ENCODE assay signal across 8 mouse cellular contexts in the genomic region with DNA sequence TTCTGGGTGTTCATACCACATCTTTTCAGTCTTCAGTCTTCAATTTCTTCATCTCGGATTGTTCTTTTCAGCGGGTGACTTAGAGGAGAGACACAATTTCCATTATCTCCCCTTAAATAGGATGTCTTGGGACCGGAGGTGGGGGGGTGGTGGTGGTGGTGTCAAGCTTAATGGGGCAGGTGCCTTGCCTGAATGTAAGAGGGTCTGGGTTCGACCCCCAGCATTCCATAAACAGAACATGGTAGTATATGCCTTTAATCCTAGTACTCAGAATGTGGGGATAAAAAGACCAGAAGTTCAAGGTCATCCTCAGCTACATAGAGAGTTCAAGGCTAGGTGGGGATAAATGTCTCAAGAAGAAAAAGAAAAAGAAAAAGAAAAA. TPM values are rescaled to one million over a fixed set of nuclear protein-coding genes. Genes with fewer than 3 reads are reported as not detected.
DNase-seq lines count a peak whose midpoint lies in the region; ATAC-seq lines count a peak whose summit lies in the region.

No protein-coding gene starts in this region.

- H3K4me1 ChIP-seq in liver, embryonic 11.5 days (replicated peaks; ENCODE audit: control insufficient read depth, insufficient read depth, low read length), result no peaks in the 10 kb centered on the region
- no peaks in the 10 kb centered on the region for H3K4me1 ChIP-seq in forebrain, embryonic 11.5 days (replicated peaks; ENCODE audit: control insufficient read depth, insufficient read depth, low read length)
- H3K4me1 ChIP-seq in limb, embryonic 12.5 days (replicated peaks), result peaks cover 3% of the 10 kb centered on the region; the same call in 1 of the 2 replicates
- peaks cover 4% of the 10 kb centered on the region; the same call in 1 of the 2 replicates for H3K4me1 ChIP-seq in neural tube, embryonic 14.5 days (ENCODE audit: control insufficient read depth, insufficient read depth, low read length)

- H3K4me2 ChIP-seq in liver, embryonic 11.5 days, result peak overlapping the region; percentile 55
- H3K4me2 ChIP-seq in forebrain, embryonic 11.5 days (ENCODE audit: low read depth, low read length, severe bottlenecking), result no peak overlapping the region; the same call in 1 of the 2 replicates
- peak overlapping the region; percentile 75 for H3K4me2 ChIP-seq in limb, embryonic 12.5 days
- no peak overlapping the region for H3K4me2 ChIP-seq in neural tube, embryonic 14.5 days (ENCODE audit: low read depth, low read length)

- no peak overlapping the region for H3K27ac ChIP-seq in liver, embryonic 11.5 days (ENCODE audit: low read depth, low read length)
- H3K27ac ChIP-seq in forebrain, embryonic 11.5 days (ENCODE audit: low read depth, low read length), result no peak overlapping the region
- H3K27ac ChIP-seq in limb, embryonic 12.5 days, result no peak overlapping the region
- no peak overlapping the region for H3K27ac ChIP-seq in neural tube, embryonic 14.5 days (ENCODE audit: low read depth, low read length)

- peaks cover 4% of the 10 kb centered on the region for H3K36me3 ChIP-seq in liver, embryonic 11.5 days (ENCODE audit: control insufficient read depth, insufficient read depth, low read length)
- H3K36me3 ChIP-seq in forebrain, embryonic 11.5 days (ENCODE audit: control insufficient read depth, insufficient read depth, low read length), result peaks cover 3% of the 10 kb centered on the region; the same call in 1 of the 2 replicates
- H3K36me3 ChIP-seq in limb, embryonic 12.5 days, result peaks cover 21% of the 10 kb centered on the region
- H3K36me3 ChIP-seq in neural tube, embryonic 14.5 days (ENCODE audit: control insufficient read depth, insufficient read depth, low read length), result no peaks in the 10 kb centered on the region

- no peaks in the 10 kb centered on the region for H3K27me3 ChIP-seq in liver, embryonic 11.5 days (replicated peaks; ENCODE audit: control insufficient read depth, insufficient read depth, low read length)
- no peaks in the 10 kb centered on the region for H3K27me3 ChIP-seq in forebrain, embryonic 11.5 days (ENCODE audit: control insufficient read depth, insufficient read depth, low read length)
- H3K27me3 ChIP-seq in limb, embryonic 12.5 days, result peaks cover 8% of the 10 kb centered on the region; the same call in 1 of the 2 replicates
- H3K27me3 ChIP-seq in neural tube, embryonic 14.5 days (ENCODE audit: control insufficient read depth, insufficient read depth, low read length), result no peaks in the 10 kb centered on the region

- peak; percentile 40; the same call in 1 of the 2 replicates for ATAC-seq in liver, embryonic 11.5 days (replicated peaks; ENCODE audit: low FRiP score)
- ATAC-seq in forebrain, embryonic 11.5 days (replicated peaks; ENCODE audit: low FRiP score), result peak; percentile 36; the same call in 1 of the 2 replicates
- ATAC-seq in limb, embryonic 12.5 days (ENCODE audit: insufficient number of reproducible peaks, insufficient read depth, low FRiP score, low TSS enrichment, low read depth), result no peak
- no peak for ATAC-seq in neural tube, embryonic 14.5 days (ENCODE audit: low read depth)

- no peak for DNase-seq in liver, embryonic 11.5 days (ENCODE audit: low spot score)
- DNase-seq in liver, result no peak
- DNase-seq in forebrain, embryonic 11.5 days (ENCODE audit: low spot score), result no peak
- DNase-seq in urinary bladder, postnatal 10 days (ENCODE audit: low spot score), result no peak
- DNase-seq in ovary, postnatal 36 days (ENCODE audit: low spot score), result no peak
- no peak for DNase-seq in ovary, postnatal 10 days (ENCODE audit: low spot score)

- H3K9ac ChIP-seq in liver, embryonic 11.5 days (ENCODE audit: low read depth, low read length), result no peak overlapping the region; the same call in 1 of the 2 replicates
- peak overlapping the region; percentile 97 for H3K9ac ChIP-seq in forebrain, embryonic 11.5 days (ENCODE audit: low read length)
- H3K9ac ChIP-seq in limb, embryonic 12.5 days (replicated peaks), result no peak overlapping the region; the same call in 1 of the 2 replicates
- H3K9ac ChIP-seq in neural tube, embryonic 14.5 days (replicated peaks; ENCODE audit: low read depth, low read length), result no peak overlapping the region; the same call in 1 of the 2 replicates

- peak overlapping the region; percentile 96 for H3K4me3 ChIP-seq in liver, embryonic 11.5 days (ENCODE audit: low read depth, low read length)
- H3K4me3 ChIP-seq in forebrain, embryonic 11.5 days (ENCODE audit: low read depth, low read length), result peak overlapping the region; percentile 93
- peak overlapping the region; percentile 80 for H3K4me3 ChIP-seq in limb, embryonic 12.5 days (replicated peaks)
- H3K4me3 ChIP-seq in neural tube, embryonic 14.5 days (ENCODE audit: low read depth, low read length), result peak overlapping the region; percentile 76; the same call in 1 of the 2 replicates

- H3K9me3 ChIP-seq in liver, embryonic 11.5 days (ENCODE audit: control insufficient read depth, low read length), result no peaks in the 10 kb centered on the region
- H3K9me3 ChIP-seq in forebrain, embryonic 11.5 days (ENCODE audit: control insufficient read depth, low read length), result no peaks in the 10 kb centered on the region
- H3K9me3 ChIP-seq in limb, embryonic 12.5 days, result no peaks in the 10 kb centered on the region
- no peaks in the 10 kb centered on the region for H3K9me3 ChIP-seq in neural tube, embryonic 14.5 days (ENCODE audit: control insufficient read depth, low read length)

- WGBS in liver, embryonic 11.5 days, result 7% methylated on average over 4 of the region's 4 CpGs
- WGBS in forebrain, embryonic 11.5 days, result 15% methylated on average over 4 of the region's 4 CpGs
- WGBS in limb, embryonic 12.5 days, result 17% methylated on average over 4 of the region's 4 CpGs
- WGBS in neural tube, embryonic 14.5 days, result 13% methylated on average over 4 of the region's 4 CpGs

RNA-seq across cellular contexts. Expression of gene Gosr1, which starts 0.4 kb away (rescaled TPM):
- polyA plus RNA-seq in liver, embryonic 11.5 days (2014; fragmentation: Nextera tagmentation; extraction: Ambion mirVana), result 24.4 and 27.3 TPM in 2 replicates
- polyA plus RNA-seq in forebrain, embryonic 11.5 days (2014; fragmentation: Nextera tagmentation; extraction: Ambion mirVana), result 26.5 and 27.2 TPM in 2 replicates
- 23.7 and 25.5 TPM in 2 replicates for polyA plus RNA-seq in limb, embryonic 12.5 days (2016; fragmentation: Nextera tagmentation; extraction: Ambion mirVana)
- polyA plus RNA-seq in neural tube, embryonic 14.5 days (2014; fragmentation: Nextera tagmentation; extraction: Ambion mirVana), result 34.2 and 34.3 TPM in 2 replicates

Comparison
In these comparisons a context has a peak if more than half of its experiments do, and no peak if none do; other contexts are left out.
1. ATAC-seq: peak in liver, embryonic 11.5 days (single experiment) and forebrain, embryonic 11.5 days (single experiment); none in limb, embryonic 12.5 days (single experiment) and neural tube, embryonic 14.5 days (single experiment).
2. H3K4me2 ChIP-seq: peak in liver, embryonic 11.5 days (single experiment) and limb, embryonic 12.5 days (single experiment); none in forebrain, embryonic 11.5 days (single experiment) and neural tube, embryonic 14.5 days (single experiment).
3. Peak in every context shown above with its lines, with median percentiles within 50 percentile points of each other: H3K4me3 ChIP-seq.